Mouse (Mus musculus): ENCODE data around the gene Qdpr. TPM values are rescaled to one million over a fixed set of nuclear protein-coding genes. Genes with fewer than 3 reads are reported as not detected.

Gene Qdpr
- polyA plus RNA-seq, 1 experiment from 2014 or later, result 106 TPM

DNA sequence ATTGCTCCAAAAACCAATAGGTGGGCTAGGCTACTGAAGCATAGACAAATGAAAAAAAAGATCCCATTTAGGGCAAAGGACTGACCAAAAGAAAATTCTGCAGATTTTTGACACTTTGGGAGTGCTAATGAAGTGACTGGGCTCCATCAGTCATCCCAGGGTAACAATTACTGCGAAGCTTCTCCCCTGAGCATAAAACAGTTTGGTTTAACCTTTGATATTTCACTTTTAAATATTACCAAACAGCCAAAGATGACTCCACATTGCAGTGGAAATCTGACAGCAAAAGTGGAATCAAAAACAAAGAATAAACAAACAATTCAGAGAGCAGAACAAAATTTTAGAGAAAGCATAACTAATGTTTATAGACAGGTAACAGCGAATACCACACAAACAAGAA is 31.1 kb upstream of the Qdpr start:
- Histone ChIP-seq H3K9ac (no peak overlapping the region), H3K36me3 (ENCODE audit: poor library complexity, severe bottlenecking) (no peaks in the 10 kb centered on the region), H3K4me2 (no peak overlapping the region), H3K4me1 (peaks cover 8% of the 10 kb centered on the region), H3K4me3 (no peak overlapping the region), H3K27ac (no peak overlapping the region), H3K27me3 (no peaks in the 10 kb centered on the region), H3K9me3 (replicated peaks) (no peaks in the 10 kb centered on the region)
- ATAC-seq, result no peak
- WGBS, result 94% methylated on average over 2 of the region's 2 CpGs

DNA sequence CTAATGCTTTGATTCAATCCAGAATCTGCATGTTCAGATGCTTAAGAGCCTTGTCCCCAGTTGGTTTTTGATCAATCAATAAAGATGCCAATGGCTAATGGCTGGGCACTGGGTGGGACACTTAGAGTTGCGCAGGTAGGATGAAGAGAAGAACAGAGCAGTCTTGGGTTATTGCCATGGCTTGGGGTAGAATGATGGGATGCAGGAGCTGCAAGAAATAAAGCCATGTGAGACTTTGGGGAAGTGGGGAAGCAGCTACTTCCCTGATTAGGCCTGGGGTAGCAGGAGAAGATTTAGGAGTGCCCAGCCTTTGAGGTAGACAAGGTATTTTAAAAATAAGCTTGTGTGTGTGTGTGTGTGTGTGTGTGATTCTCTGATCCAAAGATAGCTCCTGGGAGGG is 30.0 kb upstream of the Qdpr start:
- Histone ChIP-seq H3K27ac (no peak overlapping the region), H3K9ac (no peak overlapping the region), H3K27me3 (no peaks in the 10 kb centered on the region), H3K4me1 (peaks cover 11% of the 10 kb centered on the region), H3K9me3 (replicated peaks) (no peaks in the 10 kb centered on the region), H3K4me2 (no peak overlapping the region), H3K36me3 (ENCODE audit: poor library complexity, severe bottlenecking) (no peaks in the 10 kb centered on the region), H3K4me3 (no peak overlapping the region)
- ATAC-seq, result no peak
- WGBS, result 95% methylated on average over 1 of the region's 1 CpGs

DNA sequence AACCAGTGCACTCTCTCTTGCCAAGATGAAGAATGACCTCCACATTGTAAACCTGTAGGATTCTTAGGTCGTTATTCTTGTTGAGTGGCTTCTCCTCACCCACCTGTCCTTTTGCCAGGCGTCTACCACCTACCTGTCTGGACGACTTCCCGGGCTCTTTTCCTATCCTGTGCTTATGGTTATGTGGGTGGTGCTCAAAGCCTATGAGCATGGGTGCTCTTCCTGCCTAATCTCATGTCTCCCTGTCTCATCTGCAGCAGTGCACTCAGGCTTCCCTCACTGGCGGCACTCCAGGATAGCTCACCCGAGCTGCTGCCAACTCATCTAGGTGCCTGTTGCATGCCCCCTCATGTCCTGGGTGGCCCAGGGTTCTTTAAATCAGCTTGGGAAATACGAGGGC is 27.6 kb upstream of the Qdpr start:
- no peaks in the 10 kb centered on the region for H3K9me3 ChIP-seq (replicated peaks)
- H3K9ac ChIP-seq, result no peak overlapping the region
- no peaks in the 10 kb centered on the region for H3K27me3 ChIP-seq
- H3K36me3 ChIP-seq (ENCODE audit: poor library complexity, severe bottlenecking), result no peaks in the 10 kb centered on the region
- no peak overlapping the region for H3K4me2 ChIP-seq
- peaks cover 23% of the 10 kb centered on the region for H3K4me1 ChIP-seq
- no peak overlapping the region for H3K4me3 ChIP-seq
- WGBS, result 88% methylated on average over 7 of the region's 7 CpGs
- no peak overlapping the region for H3K27ac ChIP-seq
- no peak for ATAC-seq

DNA sequence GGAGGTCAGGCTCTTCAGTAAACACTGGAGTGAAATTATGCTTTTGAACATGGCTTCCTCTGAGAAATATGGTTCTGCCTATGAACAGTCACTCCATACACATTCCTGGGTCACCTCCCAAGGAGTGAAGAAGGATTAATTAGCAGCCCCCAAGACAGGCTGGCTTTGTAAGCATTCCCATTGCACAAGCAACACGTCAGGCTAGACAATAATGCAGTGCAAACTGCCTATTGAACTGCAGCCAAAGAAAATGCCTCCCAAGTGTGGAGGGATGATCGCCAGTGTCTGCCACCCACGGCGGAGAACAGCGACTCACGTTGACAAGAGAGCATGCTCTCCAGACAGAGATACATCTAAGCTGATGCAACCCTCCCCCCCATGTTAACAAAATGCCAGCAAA is 26.3 kb upstream of the Qdpr start:
- WGBS, result 10% methylated on average over 6 of the region's 6 CpGs

DNA sequence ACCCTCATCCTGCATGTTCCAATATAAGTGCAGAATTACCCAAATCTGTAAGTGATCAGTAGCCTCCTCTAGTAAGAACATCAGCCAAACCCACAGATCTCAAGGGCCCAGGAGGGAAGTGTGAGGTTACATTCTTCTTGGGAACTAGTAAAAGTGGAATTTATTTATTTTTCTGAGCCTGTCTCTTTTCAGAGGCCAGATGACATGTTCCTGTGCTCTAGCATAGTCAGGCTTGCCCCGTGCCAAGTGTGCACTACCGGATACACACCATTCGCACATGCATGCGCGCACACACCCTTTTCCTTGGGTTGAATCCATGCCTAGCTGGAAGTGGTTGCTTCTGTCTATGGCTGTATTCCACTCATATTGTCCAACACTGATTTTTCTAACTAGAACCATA is 25.7 kb upstream of the Qdpr start:
- Histone ChIP-seq H3K27ac (no peak overlapping the region), H3K4me1 (peaks cover 23% of the 10 kb centered on the region), H3K27me3 (0 out of 2 replicates have a peak, but pooled peaks cover 2% of the 10 kb centered on the region), H3K4me2 (no peak overlapping the region), H3K4me3 (no peak overlapping the region), H3K36me3 (ENCODE audit: poor library complexity, severe bottlenecking) (no peaks in the 10 kb centered on the region), H3K9ac (no peak overlapping the region), H3K9me3 (replicated peaks) (no peaks in the 10 kb centered on the region)
- no peak for ATAC-seq
- 93% methylated on average over 5 of the region's 5 CpGs for WGBS

More for the DNA sequence above, 26.3 kb upstream of the Qdpr start:
- H3K27me3 ChIP-seq, result 0 out of 2 replicates have a peak, but pooled peaks cover 1% of the 10 kb centered on the region
- no peak overlapping the region for H3K9ac ChIP-seq
- H3K36me3 ChIP-seq (ENCODE audit: poor library complexity, severe bottlenecking), result no peaks in the 10 kb centered on the region
- ATAC-seq, result peak; percentile 61
- peaks cover 23% of the 10 kb centered on the region for H3K4me1 ChIP-seq
- no peak overlapping the region for H3K4me3 ChIP-seq
- H3K4me2 ChIP-seq, result 0 out of 2 replicates have a peak overlapping the region, but pooled peaks have one; percentile 7
- no peaks in the 10 kb centered on the region for H3K9me3 ChIP-seq (replicated peaks)
- H3K27ac ChIP-seq, result no peak overlapping the region

DNA sequence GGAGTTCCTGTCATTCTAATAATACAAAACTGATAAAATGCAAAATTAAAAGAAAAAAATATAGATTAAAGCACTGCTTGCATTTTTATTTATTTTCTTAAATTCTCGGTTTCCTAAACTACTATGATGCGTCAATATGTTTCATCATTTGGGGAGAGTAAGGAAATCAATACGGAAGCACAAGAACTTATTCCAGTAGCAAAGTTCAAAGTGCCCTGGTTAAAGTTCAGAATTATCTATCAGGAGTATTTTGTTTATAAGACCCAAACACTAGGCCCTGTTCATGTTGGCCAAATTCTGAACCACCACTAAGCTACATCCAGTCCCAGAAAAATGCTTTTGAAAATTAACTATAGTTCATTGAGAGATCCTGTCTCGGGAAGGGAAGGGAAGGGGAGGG is 24.7 kb upstream of the Qdpr start:
- Histone ChIP-seq H3K27me3 (0 out of 2 replicates have a peak, but pooled peaks cover 2% of the 10 kb centered on the region), H3K4me1 (peaks cover 23% of the 10 kb centered on the region), H3K4me3 (no peak overlapping the region), H3K9ac (no peak overlapping the region), H3K4me2 (no peak overlapping the region), H3K36me3 (ENCODE audit: poor library complexity, severe bottlenecking) (no peaks in the 10 kb centered on the region), H3K9me3 (replicated peaks) (no peaks in the 10 kb centered on the region), H3K27ac (no peak overlapping the region)
- WGBS, result 83% methylated on average over 3 of the region's 4 CpGs
- ATAC-seq, result no peak

DNA sequence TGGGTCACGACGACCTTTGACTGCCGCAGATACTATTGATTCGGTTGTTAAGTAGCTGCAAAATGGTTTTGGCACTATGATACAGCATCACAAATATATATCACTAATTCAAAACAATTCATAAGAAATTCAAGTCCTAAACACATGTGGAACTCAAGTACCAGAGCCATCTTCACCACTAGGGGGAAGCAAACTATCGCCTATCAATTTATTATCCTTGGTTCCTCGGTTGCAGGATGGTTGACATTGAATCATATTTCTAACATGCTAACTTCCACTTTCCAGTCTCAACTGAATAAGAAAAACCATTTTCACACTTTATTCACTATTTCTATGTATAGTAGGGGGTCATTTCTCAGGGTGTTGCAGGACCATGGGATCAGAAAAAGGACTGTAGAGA is 24.2 kb upstream of the Qdpr start:
- Histone ChIP-seq H3K4me2 (no peak overlapping the region), H3K9me3 (replicated peaks) (no peaks in the 10 kb centered on the region)
- 27% methylated on average over 6 of the region's 6 CpGs for WGBS

DNA sequence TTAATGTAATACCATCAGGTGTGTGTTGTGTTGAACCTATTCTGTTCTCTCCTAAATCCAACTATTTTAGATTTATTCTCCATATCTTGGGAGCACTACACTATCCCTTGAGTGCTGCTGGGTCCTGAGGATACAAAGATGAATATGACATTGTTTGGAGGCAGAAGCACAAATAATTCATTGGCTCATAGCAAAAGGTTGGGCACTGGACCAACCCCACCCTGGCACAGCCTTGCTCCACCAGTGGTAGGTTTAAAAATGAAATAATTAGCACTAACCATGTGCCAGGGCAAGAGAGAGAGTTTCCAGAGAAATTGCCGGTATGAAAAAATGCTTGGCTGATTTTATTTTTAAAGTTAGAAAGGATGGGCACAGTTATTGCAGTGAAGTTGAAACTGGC is 23.5 kb upstream of the Qdpr start:
- H3K27ac ChIP-seq, result no peak overlapping the region
- H3K4me3 ChIP-seq, result no peak overlapping the region
- H3K4me1 ChIP-seq, result peaks cover 23% of the 10 kb centered on the region
- 73% methylated on average over 1 of the region's 1 CpGs for WGBS
- peak; percentile 32; the same call in 1 of the 2 replicates for ATAC-seq
- H3K36me3 ChIP-seq (ENCODE audit: poor library complexity, severe bottlenecking), result no peaks in the 10 kb centered on the region
- no peaks in the 10 kb centered on the region for H3K9me3 ChIP-seq (replicated peaks)
- 0 out of 2 replicates have a peak overlapping the region, but pooled peaks have one; percentile 4 for H3K4me2 ChIP-seq
- H3K27me3 ChIP-seq, result 0 out of 2 replicates have a peak, but pooled peaks cover 2% of the 10 kb centered on the region
- no peak overlapping the region for H3K9ac ChIP-seq

More for the DNA sequence above, 24.2 kb upstream of the Qdpr start:
- H3K36me3 ChIP-seq (ENCODE audit: poor library complexity, severe bottlenecking), result no peaks in the 10 kb centered on the region
- peaks cover 23% of the 10 kb centered on the region for H3K4me1 ChIP-seq
- no peak overlapping the region for H3K27ac ChIP-seq
- 0 out of 2 replicates have a peak, but pooled peaks cover 2% of the 10 kb centered on the region for H3K27me3 ChIP-seq
- no peak overlapping the region for H3K4me3 ChIP-seq
- H3K9ac ChIP-seq, result no peak overlapping the region
- peak; percentile 52 for ATAC-seq

DNA sequence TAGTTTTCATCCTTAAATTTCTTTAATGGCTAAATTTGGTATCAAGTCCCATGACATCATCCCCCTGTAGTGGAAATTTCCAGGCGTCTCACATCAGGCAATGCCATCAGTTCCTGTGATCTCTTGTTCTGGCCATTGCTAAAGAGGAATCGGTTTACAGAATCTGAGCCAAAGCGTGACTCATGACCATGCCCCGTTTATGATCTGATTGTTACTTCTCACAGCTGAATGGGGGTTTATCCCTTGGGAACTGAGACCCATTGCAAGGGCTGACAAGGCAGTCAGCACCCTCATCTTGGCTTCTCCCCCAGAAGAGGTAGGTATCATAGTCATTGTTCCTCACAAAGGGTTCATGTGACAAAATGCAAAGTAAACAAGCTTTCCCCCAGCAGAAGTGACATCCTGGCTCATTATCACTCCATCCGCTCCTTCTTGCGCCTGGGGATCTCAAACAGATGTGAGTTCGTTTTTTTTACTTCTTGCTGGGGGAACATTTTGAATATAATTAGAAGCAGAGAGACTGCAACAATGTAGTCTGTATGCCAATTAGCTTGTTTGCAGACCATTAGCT is 22.9 kb upstream of the Qdpr start:
- Histone ChIP-seq H3K36me3 (ENCODE audit: poor library complexity, severe bottlenecking) (no peaks in the 10 kb centered on the region), H3K4me3 (no peak overlapping the region), H3K4me1 (peaks cover 23% of the 10 kb centered on the region), H3K4me2 (0 out of 2 replicates have a peak overlapping the region, but pooled peaks have one; percentile 4), H3K9ac (no peak overlapping the region), H3K9me3 (replicated peaks) (no peaks in the 10 kb centered on the region), H3K27ac (no peak overlapping the region), H3K27me3 (0 out of 2 replicates have a peak, but pooled peaks cover 2% of the 10 kb centered on the region)
- WGBS, result 42% methylated on average over 7 of the region's 7 CpGs
- ATAC-seq, result peak; percentile 26

DNA sequence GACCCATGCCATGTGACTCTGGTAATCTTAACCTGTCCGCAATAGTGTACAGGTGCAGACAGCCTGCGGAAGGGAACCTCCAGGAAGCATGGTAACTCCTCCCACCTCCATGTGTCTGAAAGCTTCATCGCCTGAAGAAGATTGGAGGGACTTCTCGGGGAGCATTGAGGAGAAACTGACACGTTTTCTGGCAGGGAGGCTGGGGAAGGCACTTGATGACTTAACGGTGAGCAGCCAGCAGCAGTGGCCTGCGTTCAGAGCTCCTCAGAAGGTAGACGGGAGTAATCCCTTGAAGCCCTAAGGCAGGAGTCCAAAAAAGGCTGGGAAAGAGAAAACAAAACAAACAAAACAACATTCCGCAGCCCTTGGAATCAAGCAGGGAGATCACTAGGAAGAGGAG is 4.4 kb upstream of the Qdpr start:
- H3K4me2 ChIP-seq, result no peak overlapping the region
- no peak for ATAC-seq
- H3K4me3 ChIP-seq, result no peak overlapping the region
- no peaks in the 10 kb centered on the region for H3K9me3 ChIP-seq (replicated peaks)
- H3K4me1 ChIP-seq, result peaks cover 3% of the 10 kb centered on the region
- no peaks in the 10 kb centered on the region for H3K27me3 ChIP-seq
- H3K27ac ChIP-seq, result no peak overlapping the region
- H3K9ac ChIP-seq, result no peak overlapping the region
- WGBS, result 41% methylated on average over 9 of the region's 9 CpGs
- no peaks in the 10 kb centered on the region for H3K36me3 ChIP-seq (ENCODE audit: poor library complexity, severe bottlenecking)

DNA sequence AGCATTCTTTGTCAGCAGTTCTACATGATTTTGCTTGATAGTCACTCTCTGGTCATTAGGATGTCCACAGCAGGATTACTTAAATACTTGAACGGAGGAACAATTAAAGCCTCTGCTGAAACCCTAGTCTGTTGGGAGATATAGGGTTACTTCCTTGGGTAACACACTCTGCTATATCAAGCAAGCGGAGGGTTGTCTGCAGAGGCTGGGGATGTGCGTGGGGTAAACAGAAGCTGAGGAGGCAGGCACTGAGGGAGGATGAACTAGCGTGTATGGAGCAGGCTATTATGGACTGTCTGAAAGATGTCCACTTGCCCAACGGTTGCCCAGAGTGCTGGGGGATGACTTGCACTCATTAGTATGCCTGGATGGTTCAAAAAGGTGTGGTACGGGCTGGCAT is 3.4 kb upstream of the Qdpr start, which contains the start of gene Clrn2:
Clrn2 (plus strand) TSS at position 301 of the 400 bp plus-strand sequence.
- ATAC-seq, result no peak
- no peak within 1 kb of the TSS for H3K4me3 ChIP-seq
- no peaks in the 10 kb centered on the region for H3K9me3 ChIP-seq (replicated peaks)
- H3K4me1 ChIP-seq, result peaks cover 13% of the 10 kb centered on the region
- H3K36me3 ChIP-seq (ENCODE audit: poor library complexity, severe bottlenecking), result no peaks in the 10 kb centered on the region
- H3K4me2 ChIP-seq, result no peak within 1 kb of the TSS
- no peak within 1 kb of the TSS for H3K9ac ChIP-seq
- H3K27me3 ChIP-seq, result no peaks in the 10 kb centered on the region
- H3K27ac ChIP-seq, result no peak within 1 kb of the TSS
- 74% methylated on average over 6 of the region's 6 CpGs for WGBS

DNA sequence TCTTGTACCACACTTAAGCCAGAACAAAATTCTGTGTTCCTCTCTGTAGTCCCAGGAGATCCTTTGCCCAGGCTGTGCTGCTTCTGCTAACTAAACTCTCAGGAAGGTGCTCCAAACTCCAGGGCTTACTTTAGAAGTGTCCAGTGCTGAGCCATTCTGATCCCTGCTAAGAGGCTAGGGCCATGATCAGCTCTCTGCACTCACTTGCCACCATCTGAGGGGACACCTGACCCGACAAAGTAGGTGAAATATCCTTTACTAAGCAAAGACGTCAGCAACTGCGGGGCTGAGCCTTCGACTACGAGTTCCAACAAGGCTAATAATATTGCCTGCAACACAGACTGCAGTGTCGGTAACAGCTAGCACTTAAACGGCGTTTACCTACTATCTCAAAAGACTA is 830 bp downstream of the Qdpr start:
- ATAC-seq, result no peak
- Histone ChIP-seq H3K36me3 (ENCODE audit: poor library complexity, severe bottlenecking) (peaks cover 4% of the 10 kb centered on the region), H3K4me3 (peak overlapping the region; percentile 67), H3K9me3 (replicated peaks) (no peaks in the 10 kb centered on the region), H3K4me2 (peak overlapping the region; percentile 98), H3K4me1 (peaks cover 20% of the 10 kb centered on the region), H3K27me3 (no peaks in the 10 kb centered on the region), H3K27ac (no peak overlapping the region), H3K9ac (peak overlapping the region; percentile 80)
- 4% methylated on average over 8 of the region's 8 CpGs for WGBS

DNA sequence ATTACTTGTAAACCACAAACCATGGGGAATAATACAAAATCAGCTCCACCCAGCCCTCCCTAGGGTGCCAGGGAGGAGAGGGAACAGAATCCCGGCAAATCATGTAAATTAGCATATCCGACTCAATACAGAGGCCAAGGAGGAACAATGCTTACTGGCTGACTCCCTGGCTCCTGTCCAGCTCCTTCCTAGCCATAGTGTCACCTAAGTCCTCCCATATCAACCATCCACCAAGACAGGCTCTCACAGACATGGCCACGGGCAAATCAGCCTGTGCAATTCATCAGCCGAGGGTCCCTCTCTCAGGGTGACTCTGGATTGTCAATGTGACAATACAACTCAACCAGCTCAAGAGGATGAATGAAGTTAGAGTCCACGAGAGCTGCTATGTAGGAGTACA is 1.4 kb downstream of the Qdpr start:
- Histone ChIP-seq H3K9me3 (replicated peaks) (no peaks in the 10 kb centered on the region), H3K4me2 (peak overlapping the region; percentile 98), H3K4me3 (peak overlapping the region; percentile 67), H3K27ac (no peak overlapping the region), H3K36me3 (ENCODE audit: poor library complexity, severe bottlenecking) (peaks cover 8% of the 10 kb centered on the region), H3K9ac (peak overlapping the region; percentile 80), H3K27me3 (no peaks in the 10 kb centered on the region), H3K4me1 (peaks cover 20% of the 10 kb centered on the region)
- ATAC-seq, result no peak
- 26% methylated on average over 5 of the region's 5 CpGs for WGBS

Measured in forebrain, embryonic 13.5 days (tissue).